Mouse (Mus musculus) heart, embryonic 11.5 days (tissue): ENCODE results near the gene Sik1. TPM values are rescaled to one million over a fixed set of nuclear protein-coding genes. Genes with fewer than 3 reads are reported as not detected.
"Not testable (repeated sequence)": the region's sequence is repeated elsewhere in the genome, so short reads cannot be mapped to it uniquely, and the experiment has no call there.

Experiments used
- ATAC-seq: fragments of 200-750 bp; cut with Nextera tagmentation; replicated peaks from 2 replicates; pipeline ENCODE4 v1.8.0; 2017; ENCODE audit warnings: moderate library complexity; ENCODE audit not compliant: insufficient number of reproducible peaks, low FRiP score, low TSS enrichment
- H3K27ac ChIP-seq: fragments of 300-500 bp; sonication (generic); 2 replicates; pipeline ENCODE4 v1.5.1; 2014; ENCODE audit warnings: mild to moderate bottlenecking, low read depth, low read length
- H3K27me3 ChIP-seq: fragments of 300-500 bp; sonication (generic); 2 replicates; pipeline ENCODE4 v1.6.1; 2014; ENCODE audit warnings: mild to moderate bottlenecking, low read length, mixed read lengths; ENCODE audit not compliant: control insufficient read depth, insufficient read depth
- H3K36me3 ChIP-seq: fragments of 300-500 bp; sonication (generic); 2 replicates; pipeline ENCODE4 v1.6.1; 2014; ENCODE audit warnings: mild to moderate bottlenecking, low read length, moderate library complexity, mixed read lengths; ENCODE audit not compliant: control insufficient read depth, insufficient read depth
- H3K4me1 ChIP-seq: fragments of 300-500 bp; sonication (generic); 2 replicates; pipeline ENCODE4 v1.6.1; 2014; ENCODE audit warnings: low read length; ENCODE audit not compliant: control insufficient read depth, insufficient read depth
- H3K4me2 ChIP-seq: fragments of 300-500 bp; sonication (generic); 2 replicates; pipeline ENCODE4 v1.6.1; 2014; ENCODE audit warnings: mild to moderate bottlenecking, moderate library complexity
- H3K4me3 ChIP-seq: fragments of 300-500 bp; sonication (generic); 2 replicates; pipeline ENCODE4 v1.5.1; 2014; ENCODE audit warnings: low read depth, low read length
- H3K9ac ChIP-seq: fragments of 300-500 bp; sonication (generic); 2 replicates; pipeline ENCODE4 v1.6.1; 2014; ENCODE audit warnings: mild to moderate bottlenecking, low read depth, low read length, moderate library complexity
- H3K9me3 ChIP-seq: fragments of 300-500 bp; sonication (generic); replicated peaks from 2 replicates; pipeline ENCODE4 v1.6.1; 2016; ENCODE audit warnings: low read length; ENCODE audit not compliant: control insufficient read depth
- WGBS: fragments of 180-500 bp; shearing (Covaris S2); extraction: QIAGEN DNeasy Blood & Tissue Kit; methylation state at CpG from one replicate; pipeline ENCODE4 v1.1.7; 2014; ENCODE audit not compliant: insufficient replicate concordance; 5-methylcytosine and 5-hydroxymethylcytosine counted together
- polyA plus RNA-seq: library from polyadenylated mRNA; unstranded; fragments of >200 nt; fragmentation: Nextera tagmentation; extraction: Ambion mirVana; gene quantifications from 2 replicates; pipeline ENCODE4 v1.2.1, GENCODE M21; 2014

Sik1 gene
- polyA plus RNA-seq, 1 experiment from 2014 or later, result 24.3 TPM

GRCm38 (mm10) chr17:31896311-31896710 is 40.7 kb upstream of the Sik1 start:
- no peak overlapping the region for H3K4me3 ChIP-seq
- WGBS, result 75% methylated on average over 7 of the region's 7 CpGs
- H3K4me2 ChIP-seq, result no peak overlapping the region
- H3K9ac ChIP-seq, result no peak overlapping the region
- no peaks in the 10 kb centered on the region for H3K36me3 ChIP-seq
- peaks cover 33% of the 10 kb centered on the region for H3K4me1 ChIP-seq
- no peaks in the 10 kb centered on the region for H3K9me3 ChIP-seq
- no peak for ATAC-seq
- no peak overlapping the region for H3K27ac ChIP-seq
- H3K27me3 ChIP-seq, result no peaks in the 10 kb centered on the region

GRCm38 (mm10) chr17:31893371-31894060 is 37.9 kb upstream of the Sik1 start:
- no peaks in the 10 kb centered on the region for H3K27me3 ChIP-seq
- H3K4me2 ChIP-seq, result no peak overlapping the region
- 65% methylated on average over 5 of the region's 5 CpGs for WGBS
- H3K4me3 ChIP-seq, result no peak overlapping the region
- no peak overlapping the region for H3K9ac ChIP-seq
- no peaks in the 10 kb centered on the region for H3K36me3 ChIP-seq
- no peaks in the 10 kb centered on the region for H3K9me3 ChIP-seq
- peak overlapping the region; percentile 73; the same call in 1 of the 2 replicates for H3K27ac ChIP-seq
- no peak for ATAC-seq
- peaks cover 61% of the 10 kb centered on the region for H3K4me1 ChIP-seq

GRCm38 (mm10) chr17:31892750-31893149 is 37.1 kb upstream of the Sik1 start:
- no peaks in the 10 kb centered on the region for H3K36me3 ChIP-seq
- no peaks in the 10 kb centered on the region for H3K9me3 ChIP-seq
- 12% methylated on average over 10 of the region's 10 CpGs for WGBS
- H3K4me3 ChIP-seq, result no peak overlapping the region
- no peak overlapping the region for H3K9ac ChIP-seq
- H3K4me2 ChIP-seq, result peak overlapping the region; percentile 16; the same call in 1 of the 2 replicates
- peak; percentile 79 for ATAC-seq
- H3K27ac ChIP-seq, result peak overlapping the region; percentile 73
- peaks cover 62% of the 10 kb centered on the region for H3K4me1 ChIP-seq
- H3K27me3 ChIP-seq, result no peaks in the 10 kb centered on the region

GRCm38 (mm10) chr17:31891858-31892257 is 36.3 kb upstream of the Sik1 start:
- H3K4me1 ChIP-seq, result peaks cover 57% of the 10 kb centered on the region

GRCm38 (mm10) chr17:31890311-31890951 is 34.8 kb upstream of the Sik1 start:
- Histone ChIP-seq H3K36me3 (no peaks in the 10 kb centered on the region), H3K9ac (peak overlapping the region; percentile 46; the same call in 1 of the 2 replicates), H3K4me3 (no peak overlapping the region), H3K9me3 (no peaks in the 10 kb centered on the region), H3K4me1 (peaks cover 52% of the 10 kb centered on the region), H3K4me2 (no peak overlapping the region), H3K27ac (peak overlapping the region; percentile 87), H3K27me3 (no peaks in the 10 kb centered on the region)
- no peak for ATAC-seq
- 33% methylated on average over 2 of the region's 2 CpGs for WGBS

More at GRCm38 (mm10) chr17:31891858-31892257, 36.3 kb upstream of the Sik1 start:
- H3K27me3 ChIP-seq, result no peaks in the 10 kb centered on the region
- H3K4me2 ChIP-seq, result no peak overlapping the region
- ATAC-seq, result no peak
- WGBS, result 37% methylated on average over 4 of the region's 4 CpGs
- H3K36me3 ChIP-seq, result no peaks in the 10 kb centered on the region
- H3K4me3 ChIP-seq, result no peak overlapping the region
- H3K27ac ChIP-seq, result peak overlapping the region; percentile 57
- no peak overlapping the region; the same call in 1 of the 2 replicates for H3K9ac ChIP-seq
- no peaks in the 10 kb centered on the region for H3K9me3 ChIP-seq

GRCm38 (mm10) chr17:31889446-31890201 is 34.0 kb upstream of the Sik1 start:
- Histone ChIP-seq H3K27ac (peak overlapping the region; percentile 87), H3K4me2 (no peak overlapping the region; the same call in 1 of the 2 replicates), H3K4me1 (peaks cover 52% of the 10 kb centered on the region), H3K9me3 (no peaks in the 10 kb centered on the region), H3K4me3 (no peak overlapping the region), H3K36me3 (no peaks in the 10 kb centered on the region), H3K9ac (peak overlapping the region; percentile 52), H3K27me3 (no peaks in the 10 kb centered on the region)
- ATAC-seq, result peak; percentile 37; the same call in 1 of the 2 replicates
- 27% methylated on average over 9 of the region's 9 CpGs for WGBS

- Histone ChIP-seq H3K4me2 (no peak overlapping the region), H3K36me3 (no peaks in the 10 kb centered on the region), H3K27ac (no peak overlapping the region), H3K27me3 (no peaks in the 10 kb centered on the region), H3K9me3 (no peaks in the 10 kb centered on the region), H3K4me3 (no peak overlapping the region), H3K9ac (0 out of 2 replicates have a peak overlapping the region, but pooled peaks have one; percentile 43), H3K4me1 (peaks cover 49% of the 10 kb centered on the region)
- WGBS, result 39% methylated on average over 6 of the region's 6 CpGs
- ATAC-seq, result no peak
These were observed 32.9 kb upstream of the Sik1 start for GRCm38 (mm10) chr17:31888540-31888939.

- H3K4me1 ChIP-seq, result peaks cover 13% of the 10 kb centered on the region
- WGBS, result 86% methylated on average over 1 of the region's 1 CpGs
- ATAC-seq, H3K27me3 ChIP-seq, H3K36me3 ChIP-seq, H3K4me3 ChIP-seq, H3K9ac ChIP-seq, H3K9me3 ChIP-seq, H3K27ac ChIP-seq, H3K4me2 ChIP-seq: not testable (repeated sequence)
These were observed 29.1 kb upstream of the Sik1 start for GRCm38 (mm10) chr17:31884676-31885075.
